Mouse (Mus musculus) bone marrow macrophage, adult 2 months (primary cell): ENCODE measurements around the gene Ppp5c. TPM values are rescaled to one million over a fixed set of nuclear protein-coding genes. Genes with fewer than 3 reads are reported as not detected.
"Not testable (repeated sequence)": the region's sequence is repeated elsewhere in the genome, so short reads cannot be mapped to it uniquely, and the experiment has no call there.

Experiments used
- H3K27ac ChIP-seq: 2 replicates; pipeline ENCODE4 v1.5.1; 2012; ENCODE audit warnings: low read depth, low read length; ENCODE audit not compliant: insufficient read depth
- H3K4me1 ChIP-seq: 2 replicates; pipeline ENCODE4 v1.6.1; 2012; ENCODE audit warnings: low read length; ENCODE audit not compliant: control insufficient read depth, insufficient read depth
- H3K4me3 ChIP-seq: 2 replicates; pipeline ENCODE4 v1.5.1; 2012; ENCODE audit warnings: mild to moderate bottlenecking, low read length, moderate library complexity; ENCODE audit not compliant: insufficient read depth
- CTCF ChIP-seq: IDR thresholded peaks from 2 replicates; pipeline ENCODE4 v1.5.1; 2012; ENCODE audit warnings: low read depth, mild to moderate bottlenecking, low read length, moderate library complexity
- POLR2A ChIP-seq: IDR thresholded peaks from 2 replicates; pipeline ENCODE4 v1.6.1; 2012; ENCODE audit warnings: mild to moderate bottlenecking, low read depth, low read length, borderline replicate concordance
- polyA plus RNA-seq: library from polyadenylated mRNA; stranded (reverse); fragments of >200 nt; gene quantifications from 2 replicates; pipeline ENCODE4 v1.2.4, GENCODE M21; 2012; ENCODE audit not compliant: missing spikeins, insufficient read depth, insufficient read length

The Ppp5c gene
- polyA plus RNA-seq: 70.7 and 83.1 TPM in 2 replicates

GRCm38 (mm10) chr7:17027588-17028343 lies at the start of gene Ppp5c:
Ppp5c (minus strand) TSS chr7:17027924.
- Histone ChIP-seq H3K4me3 (peak within 1 kb of the TSS; percentile 81), H3K4me1 (peaks cover 28% of the 10 kb centered on the region), H3K27ac (peak within 1 kb of the TSS; percentile 44)
- TF ChIP-seq POLR2A (no peak), CTCF (no peak)

- TF ChIP-seq CTCF (no peak), POLR2A (no peak)
Measured at GRCm38 (mm10) chr7:17076542-17076941, 48.8 kb upstream of the Ppp5c start.

GRCm38 (mm10) chr7:17073904-17074615 lies 46.3 kb upstream of the Ppp5c start, which contains the start of gene Psg16:
Psg16 (plus strand) TSS chr7:17074040.
- TF ChIP-seq CTCF: peak; percentile 78
- TF ChIP-seq POLR2A: no peak
- H3K4me1 ChIP-seq: no peaks in the 10 kb centered on the region
- no peak within 1 kb of the TSS for H3K4me3 ChIP-seq
- no peak within 1 kb of the TSS for H3K27ac ChIP-seq

More at GRCm38 (mm10) chr7:17076542-17076941, 48.8 kb upstream of the Ppp5c start:
- H3K27ac ChIP-seq: no peak overlapping the region
- H3K4me1 ChIP-seq: no peaks in the 10 kb centered on the region
- no peak overlapping the region for H3K4me3 ChIP-seq

GRCm38 (mm10) chr7:17073513-17073903 lies 45.8 kb upstream of the Ppp5c start:
- no peak for TF ChIP-seq POLR2A
- no peak for TF ChIP-seq CTCF
- H3K4me1 ChIP-seq: no peaks in the 10 kb centered on the region
- no peak overlapping the region for H3K4me3 ChIP-seq
- H3K27ac ChIP-seq: no peak overlapping the region

- not testable (repeated sequence) for H3K4me1 ChIP-seq
Measured at GRCm38 (mm10) chr7:17067651-17068050, 39.9 kb upstream of the Ppp5c start.

GRCm38 (mm10) chr7:17067000-17067399 lies 39.3 kb upstream of the Ppp5c start:
- Histone ChIP-seq H3K4me3 (no peak overlapping the region), H3K27ac (no peak overlapping the region)

More at GRCm38 (mm10) chr7:17067651-17068050, 39.9 kb upstream of the Ppp5c start:
- H3K27ac ChIP-seq, H3K4me3 ChIP-seq: not testable (repeated sequence)

GRCm38 (mm10) chr7:17066412-17066811 lies 38.7 kb upstream of the Ppp5c start:
- Histone ChIP-seq H3K27ac (no peak overlapping the region), H3K4me3 (no peak overlapping the region), H3K4me1 (peaks cover 8% of the 10 kb centered on the region)
- TF ChIP-seq POLR2A (no peak), CTCF (peak; percentile 61; the same call in 1 of the 2 replicates)

More at GRCm38 (mm10) chr7:17067000-17067399, 39.3 kb upstream of the Ppp5c start:
- peaks cover 8% of the 10 kb centered on the region for H3K4me1 ChIP-seq
- TF ChIP-seq CTCF (no peak), POLR2A (no peak)

- Histone ChIP-seq H3K4me3 (no peak overlapping the region), H3K27ac (no peak overlapping the region), H3K4me1 (peaks cover 8% of the 10 kb centered on the region)
- no peak for TF ChIP-seq POLR2A
- no peak for TF ChIP-seq CTCF
Measured at GRCm38 (mm10) chr7:17065620-17066019, 37.9 kb upstream of the Ppp5c start.

GRCm38 (mm10) chr7:17062845-17063244 lies 35.1 kb upstream of the Ppp5c start:
- TF ChIP-seq CTCF (no peak), POLR2A (no peak)
- Histone ChIP-seq H3K4me3 (no peak overlapping the region), H3K4me1 (peaks cover 29% of the 10 kb centered on the region), H3K27ac (no peak overlapping the region)

GRCm38 (mm10) chr7:17062389-17062788 lies 34.7 kb upstream of the Ppp5c start, which contains the start of gene Hif3a:
Hif3a (minus strand) TSS chr7:17062427.
- TF ChIP-seq CTCF: no peak
- no peak within 1 kb of the TSS for H3K27ac ChIP-seq
- no peak within 1 kb of the TSS for H3K4me3 ChIP-seq
- peaks cover 32% of the 10 kb centered on the region for H3K4me1 ChIP-seq
